Mouse (Mus musculus) neural tube, embryonic 15.5 days (tissue): ENCODE measurements around the gene Dram1. TPM values are rescaled to one million over a fixed set of nuclear protein-coding genes. Genes with fewer than 3 reads are reported as not detected.
A peak's percentile ranks its signal among the peaks of the same experiment; 100 is the strongest.
"Not testable (repeated sequence)": the region's sequence is repeated elsewhere in the genome, so short reads cannot be mapped to it uniquely, and the experiment has no call there.

Source experiments
- ATAC-seq: fragments of 200-750 bp; cut with Nextera tagmentation; 2 replicates; pipeline ENCODE4 v1.8.0; 2017; ENCODE audit warnings: mild to moderate bottlenecking, moderate TSS enrichment, moderate library complexity; ENCODE audit not compliant: low FRiP score
- H3K27ac ChIP-seq: fragments of 300-500 bp; sonication (generic); replicated peaks from 2 replicates; pipeline ENCODE4 v1.5.1; 2015; ENCODE audit warnings: mild to moderate bottlenecking, inconsistent platforms
- H3K27me3 ChIP-seq: fragments of 300-500 bp; sonication (generic); replicated peaks from 2 replicates; pipeline ENCODE4 v1.6.1; 2015; ENCODE audit warnings: inconsistent platforms
- H3K36me3 ChIP-seq: fragments of 300-500 bp; sonication (generic); 2 replicates; pipeline ENCODE4 v1.6.1; 2015; ENCODE audit warnings: inconsistent platforms
- H3K4me1 ChIP-seq: fragments of 300-500 bp; sonication (generic); 2 replicates; pipeline ENCODE4 v1.6.1; 2015; ENCODE audit warnings: inconsistent platforms
- H3K4me2 ChIP-seq: fragments of 300-500 bp; sonication (generic); 2 replicates; pipeline ENCODE4 v1.6.1; 2015; ENCODE audit warnings: inconsistent platforms, mild to moderate bottlenecking, moderate library complexity
- H3K4me3 ChIP-seq: fragments of 300-500 bp; sonication (generic); replicated peaks from 2 replicates; pipeline ENCODE4 v1.5.1; 2015; ENCODE audit warnings: mild to moderate bottlenecking, inconsistent platforms
- H3K9ac ChIP-seq: fragments of 300-500 bp; sonication (generic); replicated peaks from 2 replicates; pipeline ENCODE4 v1.6.1; 2015; ENCODE audit warnings: mild to moderate bottlenecking, inconsistent platforms
- H3K9me3 ChIP-seq: fragments of 300-500 bp; sonication (generic); replicated peaks from 2 replicates; pipeline ENCODE4 v1.6.1; 2016; ENCODE audit warnings: inconsistent platforms
- WGBS: fragments of 180-500 bp; shearing (Covaris S2); methylation state at CpG from one replicate; pipeline ENCODE4 v1.1.7; 2015; ENCODE audit warnings: mixed read lengths; 5-methylcytosine and 5-hydroxymethylcytosine counted together
- polyA plus RNA-seq: library from polyadenylated mRNA; unstranded; fragments of >200 nt; fragmentation: Nextera tagmentation; extraction: Ambion mirVana; gene quantifications from 2 replicates; pipeline ENCODE4 v1.2.1, GENCODE M21; 2015

Dram1 gene
- polyA plus RNA-seq, 1 experiment from 2014 or later: 0.87 TPM

DNA sequence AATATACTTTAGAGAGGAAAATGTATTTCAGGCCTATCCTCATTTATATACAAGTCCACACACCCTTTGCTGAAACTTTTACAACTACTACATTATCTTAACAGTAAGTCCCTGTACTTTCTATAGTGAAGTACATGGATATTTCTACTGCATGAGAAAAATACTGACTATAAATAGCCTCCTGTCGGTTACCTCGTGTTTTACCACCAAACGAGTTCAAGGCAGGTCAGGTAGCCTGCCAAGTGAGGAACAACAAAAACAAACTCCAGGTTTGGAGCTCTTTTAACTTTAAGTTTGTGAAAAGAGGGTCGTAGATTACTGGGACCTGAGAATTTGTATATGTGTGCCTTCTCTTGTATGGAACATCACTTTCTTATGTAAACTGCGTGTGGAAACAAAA is 5.2 kb upstream of the Dram1 start:
- Histone ChIP-seq H3K9me3 (no peaks in the 10 kb centered on the region), H3K4me2 (no peak overlapping the region), H3K36me3 (no peaks in the 10 kb centered on the region), H3K4me1 (peaks cover 22% of the 10 kb centered on the region), H3K4me3 (no peak overlapping the region), H3K9ac (no peak overlapping the region), H3K27me3 (no peaks in the 10 kb centered on the region), H3K27ac (no peak overlapping the region)
- ATAC-seq: no peak
- 69% methylated on average over 5 of the region's 5 CpGs for WGBS

DNA sequence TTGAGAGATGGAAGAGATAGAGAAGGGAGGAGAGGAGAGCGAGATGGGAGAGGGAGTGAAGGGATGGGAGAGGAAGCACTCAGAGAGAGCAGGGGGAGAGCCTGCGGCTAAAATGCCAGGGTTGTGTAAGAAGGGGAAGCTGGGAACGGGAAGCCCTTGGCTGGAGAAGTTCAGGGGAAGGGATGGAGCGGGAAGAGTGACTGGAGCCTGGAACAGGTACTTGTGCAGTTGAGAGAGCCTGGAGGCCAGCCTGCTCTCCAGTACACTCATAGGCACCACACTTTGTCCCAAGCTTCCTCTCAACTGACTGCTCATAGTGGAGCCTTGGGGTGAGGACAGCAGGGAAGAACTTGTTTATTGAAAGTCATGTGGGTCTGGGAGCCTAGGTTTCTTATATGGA is 4.6 kb upstream of the Dram1 start:
- H3K9ac ChIP-seq: no peak overlapping the region
- WGBS: 81% methylated on average over 4 of the region's 4 CpGs
- no peak for ATAC-seq

DNA sequence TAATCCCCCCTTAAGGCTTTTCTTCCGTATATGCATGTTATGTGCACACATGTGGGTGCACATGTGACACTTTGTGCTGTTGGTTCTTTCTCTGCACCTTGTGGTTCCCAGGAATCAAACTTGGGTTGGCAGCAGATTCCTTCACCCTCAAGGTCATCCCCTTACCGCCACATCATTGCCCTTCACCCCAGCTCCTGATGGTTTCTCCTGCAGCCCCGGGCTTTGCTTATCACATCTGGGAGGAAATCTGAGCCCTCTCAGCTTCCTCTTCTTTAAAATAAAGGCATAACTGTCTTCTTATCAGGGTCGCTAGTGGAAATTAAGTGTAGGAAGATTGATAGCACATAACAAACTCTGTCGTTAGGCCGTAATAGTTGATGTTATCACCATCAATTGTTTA is 3.1 kb upstream of the Dram1 start:
- no peak overlapping the region for H3K27ac ChIP-seq
- no peak overlapping the region for H3K4me2 ChIP-seq
- WGBS: 78% methylated on average over 6 of the region's 6 CpGs
- no peaks in the 10 kb centered on the region for H3K36me3 ChIP-seq
- H3K4me1 ChIP-seq: peaks cover 28% of the 10 kb centered on the region
- no peak overlapping the region for H3K9ac ChIP-seq
- no peaks in the 10 kb centered on the region for H3K9me3 ChIP-seq
- no peak overlapping the region for H3K4me3 ChIP-seq
- ATAC-seq: no peak
- no peaks in the 10 kb centered on the region for H3K27me3 ChIP-seq

More for the DNA sequence above, 4.6 kb upstream of the Dram1 start:
- no peak overlapping the region for H3K27ac ChIP-seq
- no peaks in the 10 kb centered on the region for H3K27me3 ChIP-seq
- peaks cover 27% of the 10 kb centered on the region for H3K4me1 ChIP-seq
- H3K9me3 ChIP-seq: no peaks in the 10 kb centered on the region
- H3K4me2 ChIP-seq: no peak overlapping the region
- H3K36me3 ChIP-seq: no peaks in the 10 kb centered on the region
- H3K4me3 ChIP-seq: no peak overlapping the region

DNA sequence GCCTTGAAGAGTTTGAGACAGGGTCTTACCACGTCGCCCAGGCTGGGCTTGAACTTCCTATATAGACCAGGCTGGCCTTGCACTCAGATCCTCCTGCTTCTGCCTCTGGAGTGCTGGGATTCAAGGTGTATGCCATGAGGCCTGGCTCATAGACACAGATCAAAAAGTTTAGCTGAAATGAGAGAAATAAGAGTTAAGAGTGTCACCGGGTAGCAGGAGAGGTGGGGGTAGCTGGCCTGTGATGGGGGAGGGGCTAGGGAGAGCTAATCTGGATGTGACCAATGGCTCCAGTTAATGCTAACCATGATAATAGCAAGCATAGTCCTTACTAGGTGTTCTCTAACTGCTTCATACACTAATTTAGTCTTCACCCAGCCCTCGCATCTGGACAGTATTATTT is 2.4 kb upstream of the Dram1 start:
- Histone ChIP-seq H3K27ac (no peak overlapping the region), H3K9ac (no peak overlapping the region), H3K4me1 (peaks cover 28% of the 10 kb centered on the region), H3K4me2 (peak overlapping the region; percentile 83), H3K9me3 (no peaks in the 10 kb centered on the region), H3K4me3 (no peak overlapping the region), H3K36me3 (no peaks in the 10 kb centered on the region), H3K27me3 (no peaks in the 10 kb centered on the region)
- 74% methylated on average over 4 of the region's 4 CpGs for WGBS
- no peak for ATAC-seq

DNA sequence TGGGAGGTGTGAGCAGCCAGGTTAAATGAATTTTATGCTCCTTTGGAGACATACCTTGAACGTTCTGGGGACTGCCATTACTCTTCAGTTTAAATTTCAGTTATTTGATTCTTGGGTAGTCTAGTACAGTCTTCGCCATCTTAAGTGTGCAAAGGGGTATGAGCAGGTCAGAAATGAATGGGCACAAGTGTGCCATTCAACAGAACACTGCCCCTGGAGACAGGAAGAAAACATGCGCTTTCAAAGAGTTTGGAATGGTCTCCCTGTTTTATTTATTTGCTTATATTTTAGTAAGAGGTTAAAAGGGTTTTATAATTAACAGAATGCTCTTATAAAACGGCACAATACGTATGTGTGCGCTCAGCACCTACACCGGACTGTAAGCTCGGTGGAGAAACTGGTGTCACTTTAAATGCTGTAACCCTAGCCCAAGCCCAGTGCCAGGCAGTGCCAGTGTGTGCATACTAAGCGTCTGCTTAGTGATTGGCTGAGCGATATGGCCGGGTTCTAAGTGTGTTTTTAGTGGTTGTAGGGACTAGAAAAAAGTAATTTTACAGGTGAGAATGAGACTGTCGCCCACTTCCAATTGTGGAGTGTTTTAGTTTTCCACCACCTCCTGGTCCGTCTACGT is 1.7 kb upstream of the Dram1 start:
- Histone ChIP-seq H3K4me3 (peak overlapping the region; percentile 85), H3K4me1 (peaks cover 28% of the 10 kb centered on the region), H3K27ac (peak overlapping the region; percentile 87), H3K36me3 (no peaks in the 10 kb centered on the region), H3K4me2 (peak overlapping the region; percentile 83), H3K27me3 (no peaks in the 10 kb centered on the region), H3K9me3 (no peaks in the 10 kb centered on the region), H3K9ac (peak overlapping the region; percentile 92)
- 53% methylated on average over 14 of the region's 14 CpGs for WGBS
- ATAC-seq: no peak

DNA sequence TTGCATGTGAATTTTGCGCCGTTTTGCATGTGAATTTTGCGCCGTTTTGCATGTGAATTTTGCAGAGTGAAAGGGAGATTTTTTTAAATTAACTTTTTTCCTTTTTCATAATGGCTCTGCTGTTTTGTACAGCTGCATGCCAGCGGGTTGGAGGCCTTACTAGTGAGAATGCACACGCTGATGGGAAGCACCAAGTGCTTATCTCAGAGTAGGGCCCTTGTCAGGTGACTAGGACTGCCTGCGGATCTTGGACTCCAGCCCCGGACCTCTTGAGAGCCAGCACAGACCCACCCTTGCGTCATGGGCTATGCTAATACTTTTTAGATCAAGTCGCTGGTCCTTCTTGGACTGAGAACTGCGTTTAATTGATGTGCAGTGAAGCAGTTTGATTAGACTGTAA is 1.1 kb upstream of the Dram1 start:
- peak overlapping the region; percentile 83 for H3K4me2 ChIP-seq
- H3K9ac ChIP-seq: peak overlapping the region; percentile 92
- ATAC-seq: peak; percentile 19; the same call in 1 of the 2 replicates
- no peaks in the 10 kb centered on the region for H3K36me3 ChIP-seq
- H3K27me3 ChIP-seq: no peaks in the 10 kb centered on the region
- peaks cover 28% of the 10 kb centered on the region for H3K4me1 ChIP-seq
- 1% methylated on average over 11 of the region's 11 CpGs for WGBS
- no peaks in the 10 kb centered on the region for H3K9me3 ChIP-seq
- H3K4me3 ChIP-seq: peak overlapping the region; percentile 85
- peak overlapping the region; percentile 87 for H3K27ac ChIP-seq

DNA sequence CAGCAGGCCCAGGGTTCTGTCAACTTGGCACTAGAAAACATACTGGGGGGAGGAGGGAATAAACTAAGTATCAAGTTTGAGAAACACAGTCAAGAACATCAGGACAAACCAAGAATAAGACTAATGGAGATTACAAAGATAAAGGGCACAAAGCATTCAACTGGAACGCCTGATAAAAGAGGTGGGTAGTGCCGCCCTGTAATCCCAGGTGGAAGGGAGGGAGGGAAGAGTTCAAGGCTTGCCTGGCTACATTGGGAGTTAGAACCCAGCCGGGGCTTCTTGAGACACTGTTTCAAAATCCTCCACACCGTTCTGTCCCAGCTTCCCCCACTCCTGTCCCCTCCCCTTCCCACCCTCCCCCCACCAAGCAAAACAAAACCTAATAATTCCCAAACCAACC is 1.2 kb downstream of the Dram1 start:
- Histone ChIP-seq H3K27me3 (no peaks in the 10 kb centered on the region), H3K27ac (no peak overlapping the region), H3K36me3 (no peaks in the 10 kb centered on the region), H3K4me3 (no peak overlapping the region), H3K4me2 (no peak overlapping the region), H3K9ac (no peak overlapping the region), H3K9me3 (no peaks in the 10 kb centered on the region), H3K4me1 (peaks cover 28% of the 10 kb centered on the region)
- 84% methylated on average over 4 of the region's 4 CpGs for WGBS
- no peak for ATAC-seq

DNA sequence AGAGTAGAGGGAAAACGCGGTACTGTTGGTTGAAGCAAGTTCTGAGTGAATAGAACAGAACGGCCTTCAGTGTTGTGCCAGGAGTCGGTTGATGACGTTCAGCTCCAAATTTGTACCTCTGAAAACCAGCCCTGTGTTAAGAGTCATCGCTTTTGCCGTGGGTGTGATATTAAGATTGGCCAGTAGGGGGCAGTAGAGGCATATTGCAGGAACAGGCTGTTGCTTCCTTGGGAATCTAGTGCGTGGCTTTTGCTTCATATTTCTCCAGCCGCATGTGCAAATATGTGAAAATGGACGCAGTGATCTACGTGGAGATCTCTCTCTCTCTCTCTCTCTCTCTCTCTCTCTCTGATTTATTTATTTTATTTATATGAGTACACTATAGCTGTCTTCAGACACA is 2.1 kb downstream of the Dram1 start:
- H3K9me3 ChIP-seq: no peaks in the 10 kb centered on the region
- 6% methylated on average over 11 of the region's 11 CpGs for WGBS

DNA sequence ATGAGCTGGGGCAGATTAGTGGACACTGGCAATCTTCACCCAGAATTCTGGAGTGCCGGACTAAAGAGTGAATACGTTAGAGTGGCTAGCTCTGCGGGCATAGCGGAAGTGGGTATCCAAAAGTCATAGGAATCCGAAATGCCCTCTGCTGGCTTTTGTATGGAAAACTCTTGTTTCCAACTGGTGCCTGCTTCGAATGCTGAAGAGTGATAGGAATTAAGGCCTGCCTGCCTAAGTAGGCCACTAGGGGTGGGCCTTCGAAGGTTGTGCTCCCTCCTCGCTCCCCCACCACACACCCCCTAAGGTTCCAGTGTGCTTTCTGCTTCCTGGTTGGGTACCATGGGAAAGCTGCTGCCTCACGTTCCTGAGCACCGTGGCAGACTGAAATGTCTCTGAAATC is 3.9 kb downstream of the Dram1 start:
- H3K9ac ChIP-seq: no peak overlapping the region
- no peak overlapping the region for H3K4me2 ChIP-seq
- no peaks in the 10 kb centered on the region for H3K36me3 ChIP-seq
- H3K9me3 ChIP-seq: no peaks in the 10 kb centered on the region
- H3K27me3 ChIP-seq: no peaks in the 10 kb centered on the region
- H3K27ac ChIP-seq: no peak overlapping the region
- ATAC-seq: no peak
- H3K4me1 ChIP-seq: peaks cover 7% of the 10 kb centered on the region
- no peak overlapping the region for H3K4me3 ChIP-seq
- WGBS: 42% methylated on average over 10 of the region's 10 CpGs

More for the DNA sequence above, 2.1 kb downstream of the Dram1 start:
- Histone ChIP-seq H3K4me1 (peaks cover 24% of the 10 kb centered on the region), H3K27me3 (no peaks in the 10 kb centered on the region), H3K4me2 (peak overlapping the region; percentile 23; the same call in 1 of the 2 replicates), H3K4me3 (no peak overlapping the region), H3K9ac (no peak overlapping the region), H3K27ac (no peak overlapping the region), H3K36me3 (no peaks in the 10 kb centered on the region)
- ATAC-seq: 0 out of 2 replicates have a peak, but pooled peaks have one; percentile 32

DNA sequence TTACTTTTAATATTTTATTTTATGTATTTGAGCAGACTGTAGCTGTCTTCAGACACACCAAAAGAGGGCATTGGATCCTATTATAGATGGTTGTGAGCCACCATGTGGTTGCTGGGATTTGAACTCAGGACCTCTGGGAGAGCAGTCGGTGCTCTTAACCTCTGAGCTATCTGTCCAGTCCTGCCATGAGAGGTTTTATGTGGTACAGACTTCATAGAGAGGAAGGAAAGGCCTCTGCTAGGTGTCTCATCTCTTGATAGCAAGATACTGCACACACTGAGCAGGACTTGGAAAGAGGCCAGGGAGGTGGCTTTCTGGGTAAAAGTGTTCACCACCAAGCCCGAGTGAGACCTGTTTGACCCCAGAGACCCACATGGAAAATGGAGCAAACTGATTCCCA is 5.9 kb downstream of the Dram1 start:
- H3K27me3 ChIP-seq, H3K36me3 ChIP-seq, H3K4me3 ChIP-seq, H3K4me1 ChIP-seq, H3K4me2 ChIP-seq, H3K9ac ChIP-seq, ATAC-seq, H3K9me3 ChIP-seq, H3K27ac ChIP-seq: not testable (repeated sequence)
- WGBS: 87% methylated on average over 2 of the region's 2 CpGs

DNA sequence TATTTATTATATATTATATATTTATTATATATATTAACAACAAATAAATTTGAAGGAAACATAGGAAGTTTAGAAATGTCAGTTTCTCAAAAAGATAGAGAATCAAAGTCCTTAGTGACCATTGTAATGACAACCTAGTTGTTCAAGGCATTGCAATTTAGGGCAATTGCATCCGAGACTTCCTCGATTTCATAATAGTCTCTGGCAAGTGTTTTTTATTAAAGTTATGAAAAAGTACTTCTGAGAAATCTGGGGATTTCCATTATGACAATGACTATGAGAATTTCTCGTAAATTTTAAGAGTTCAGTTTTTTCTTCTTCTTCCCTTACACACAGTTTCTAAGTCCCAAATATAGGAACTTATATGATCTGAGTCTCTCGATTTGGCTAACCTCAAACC is 6.4 kb downstream of the Dram1 start:
- no peak overlapping the region for H3K9ac ChIP-seq
- H3K27me3 ChIP-seq: no peaks in the 10 kb centered on the region
- no peak overlapping the region for H3K4me2 ChIP-seq
- H3K4me1 ChIP-seq: no peaks in the 10 kb centered on the region
- H3K36me3 ChIP-seq: no peaks in the 10 kb centered on the region
- no peak overlapping the region for H3K4me3 ChIP-seq
- 90% methylated on average over 4 of the region's 4 CpGs for WGBS
- H3K9me3 ChIP-seq: no peaks in the 10 kb centered on the region
- no peak overlapping the region for H3K27ac ChIP-seq
- no peak for ATAC-seq

DNA sequence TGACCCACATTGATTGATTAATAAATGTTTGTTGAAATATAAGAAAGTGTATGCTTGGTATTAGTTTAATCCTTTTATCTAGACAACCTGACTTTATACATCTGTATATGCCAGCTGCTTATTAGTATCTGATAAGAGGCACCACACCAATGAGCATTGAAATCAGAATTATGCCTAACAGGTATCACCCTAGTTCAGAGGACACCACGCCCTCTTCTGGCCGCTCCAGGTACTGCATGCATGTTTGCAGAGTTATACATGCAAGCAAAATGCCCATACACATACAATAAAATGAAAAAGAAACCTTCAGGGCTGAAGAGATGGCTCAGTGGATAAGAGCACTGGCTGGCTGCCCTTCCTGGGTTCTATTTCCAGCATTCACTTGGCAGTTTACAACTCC is 7.1 kb downstream of the Dram1 start:
- H3K4me3 ChIP-seq: no peak overlapping the region
- no peak for ATAC-seq
- H3K9me3 ChIP-seq: no peaks in the 10 kb centered on the region
- no peak overlapping the region for H3K27ac ChIP-seq
- WGBS: 8% methylated on average over 2 of the region's 2 CpGs
- no peak overlapping the region for H3K4me2 ChIP-seq
- no peaks in the 10 kb centered on the region for H3K36me3 ChIP-seq
- H3K27me3 ChIP-seq: no peaks in the 10 kb centered on the region
- no peak overlapping the region for H3K9ac ChIP-seq
- no peaks in the 10 kb centered on the region for H3K4me1 ChIP-seq
